Mouse (Mus musculus): ENCODE data around the gene Gstp3. TPM values are rescaled to one million over a fixed set of nuclear protein-coding genes. Genes with fewer than 3 reads are reported as not detected.
A peak's percentile ranks its signal among the peaks of the same experiment; 100 is the strongest.
"Not testable (repeated sequence)": the region's sequence is repeated elsewhere in the genome, so short reads cannot be mapped to it uniquely, and the experiment has no call there.

Gene Gstp3
- polyA plus RNA-seq, 1 experiment from 2014 or later, result 15.0 TPM

DNA sequence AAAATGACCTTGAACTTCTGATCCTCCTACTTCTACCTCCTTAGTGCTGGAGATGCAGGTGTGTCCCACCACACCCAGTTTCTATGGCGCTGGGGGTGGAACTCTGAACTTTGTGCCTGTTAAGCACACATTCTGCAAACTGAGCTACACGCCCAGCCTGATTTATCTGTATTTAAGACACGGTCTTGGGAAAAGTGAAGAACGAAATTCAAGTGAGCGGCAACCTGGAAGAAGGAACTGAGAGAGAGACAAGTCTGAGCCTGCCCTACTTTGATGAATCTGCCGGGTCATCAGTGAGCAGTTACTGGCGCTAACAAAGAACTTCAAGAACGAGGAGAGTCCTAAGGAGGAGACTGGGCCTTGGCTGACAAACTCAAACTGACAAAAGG, 12.5 kb downstream of the Gstp3 start:
- peaks cover 4% of the 10 kb centered on the region; the same call in 1 of the 2 replicates for H3K9me3 ChIP-seq (replicated peaks)
- H3K36me3 ChIP-seq, result no peaks in the 10 kb centered on the region
- H3K9ac ChIP-seq, result peak overlapping the region; percentile 51
- peaks cover 41% of the 10 kb centered on the region for H3K4me1 ChIP-seq
- no peaks in the 10 kb centered on the region for H3K27me3 ChIP-seq (replicated peaks)
- WGBS (ENCODE audit: insufficient replicate concordance), result 41% methylated on average over 8 of the region's 8 CpGs
- peak; percentile 80 for ATAC-seq
- peak overlapping the region; percentile 57 for H3K4me2 ChIP-seq
- peak overlapping the region; percentile 94 for H3K27ac ChIP-seq
- peak overlapping the region; percentile 18 for H3K4me3 ChIP-seq

DNA sequence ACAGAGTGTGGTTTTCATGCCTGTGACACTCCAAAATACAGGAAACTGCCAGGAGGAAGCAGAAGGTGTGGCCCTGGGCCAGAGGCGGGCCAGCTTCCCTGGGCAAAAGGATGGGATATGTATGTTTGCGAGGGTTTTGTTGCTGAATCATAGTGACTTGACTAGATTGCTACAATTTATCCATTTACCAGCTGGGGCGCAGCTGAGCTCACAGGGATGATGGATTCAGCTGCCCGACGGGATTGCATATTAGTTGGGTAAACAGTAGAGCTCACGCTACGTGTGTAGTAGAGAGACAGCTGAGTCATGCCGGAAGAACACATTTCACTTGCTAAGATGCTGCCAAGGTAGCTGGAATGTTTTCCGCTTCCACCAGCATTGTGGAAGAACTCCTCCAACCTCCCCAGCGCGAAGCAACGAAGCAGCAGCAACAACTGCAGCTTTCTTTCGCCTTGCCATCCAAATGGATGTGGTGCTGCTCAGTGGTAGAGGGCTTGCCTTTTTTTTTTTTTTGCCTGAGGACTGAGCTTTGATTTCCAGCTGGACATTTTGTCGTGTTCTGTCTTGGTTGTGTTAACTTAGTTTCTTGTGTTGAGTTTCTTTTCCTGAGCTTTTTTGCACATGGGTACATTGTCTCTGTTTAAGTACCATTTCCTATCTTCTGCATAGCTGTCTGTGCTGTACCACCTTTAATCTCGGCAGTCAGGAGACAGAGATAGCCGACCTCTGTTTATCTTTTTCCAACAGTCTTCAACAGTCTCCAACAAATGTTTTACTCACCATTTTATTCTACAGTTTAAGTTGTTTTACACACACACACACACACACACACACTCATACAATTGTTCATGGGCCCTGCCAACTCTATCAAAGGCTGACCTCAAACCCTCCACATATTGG, 13.2 kb downstream of the Gstp3 start, which contains the start of gene Gstp2:
Gstp2 (minus strand) TSS at position 58 of the 900 bp plus-strand sequence.
- Histone ChIP-seq H3K4me3 (peak within 1 kb of the TSS; percentile 18), H3K9me3 (replicated peaks) (peaks cover 3% of the 10 kb centered on the region; the same call in 1 of the 2 replicates), H3K4me2 (peak within 1 kb of the TSS; percentile 57), H3K27ac (peak within 1 kb of the TSS; percentile 94), H3K4me1 (peaks cover 42% of the 10 kb centered on the region), H3K36me3 (no peaks in the 10 kb centered on the region), H3K27me3 (replicated peaks) (no peaks in the 10 kb centered on the region), H3K9ac (peak within 1 kb of the TSS; percentile 51)
- WGBS (ENCODE audit: insufficient replicate concordance), result 50% methylated on average over 16 of the region's 16 CpGs
- ATAC-seq, result peak; percentile 79

DNA sequence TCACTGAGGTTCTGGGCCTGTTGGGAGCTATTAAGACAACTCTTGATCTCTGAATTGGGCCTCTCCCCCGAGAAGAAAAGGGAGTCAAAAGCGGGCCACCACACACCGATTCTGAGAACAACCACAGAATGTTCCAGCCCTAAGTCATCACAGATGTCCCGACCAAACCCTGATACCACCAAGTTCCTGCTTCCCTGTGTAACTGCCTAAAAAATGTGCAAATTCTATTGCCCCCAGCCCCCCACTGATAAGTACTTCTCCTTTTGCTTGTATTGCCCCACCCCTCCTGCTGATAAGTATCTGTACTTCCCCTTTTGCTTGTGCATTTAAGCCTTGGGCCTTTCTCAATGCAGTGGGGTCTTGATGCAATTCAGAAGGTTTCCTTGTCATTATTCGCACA, 15.3 kb downstream of the Gstp3 start:
- 45% methylated on average over 5 of the region's 5 CpGs for WGBS (ENCODE audit: insufficient replicate concordance)
- H3K4me2 ChIP-seq; H3K27me3 ChIP-seq (replicated peaks); H3K9ac ChIP-seq; H3K4me3 ChIP-seq; ATAC-seq; H3K36me3 ChIP-seq; H3K9me3 ChIP-seq (replicated peaks): not testable (repeated sequence)
- peak overlapping the region; percentile 57 for H3K27ac ChIP-seq
- H3K4me1 ChIP-seq, result peaks cover 42% of the 10 kb centered on the region

DNA sequence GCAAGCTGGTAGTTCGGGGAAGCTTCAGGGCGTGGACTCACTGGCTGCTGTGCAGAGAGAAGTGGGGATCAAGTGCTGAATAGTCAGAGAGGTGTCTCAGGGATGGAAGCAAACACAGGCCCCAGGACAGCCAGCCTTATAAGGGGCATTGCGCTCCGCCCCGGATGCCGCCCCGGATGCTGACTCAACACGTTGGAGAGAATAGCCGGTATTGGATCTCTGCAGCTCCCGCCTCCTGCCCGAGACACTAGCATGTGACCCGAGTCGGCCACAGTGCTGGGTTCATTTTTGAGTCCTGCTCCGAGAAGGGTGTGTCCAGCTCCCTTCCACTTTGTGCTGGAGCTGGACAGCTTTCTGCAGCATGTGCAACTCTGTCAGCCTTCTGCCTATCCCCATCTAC, 17.2 kb downstream of the Gstp3 start:
- Histone ChIP-seq H3K27ac (no peak overlapping the region), H3K4me1 (peaks cover 50% of the 10 kb centered on the region), H3K4me3 (no peak overlapping the region), H3K27me3 (replicated peaks) (no peaks in the 10 kb centered on the region), H3K9me3 (replicated peaks) (no peaks in the 10 kb centered on the region), H3K36me3 (no peaks in the 10 kb centered on the region), H3K4me2 (no peak overlapping the region), H3K9ac (no peak overlapping the region)
- no peak for ATAC-seq
- 67% methylated on average over 14 of the region's 14 CpGs for WGBS (ENCODE audit: insufficient replicate concordance)

DNA sequence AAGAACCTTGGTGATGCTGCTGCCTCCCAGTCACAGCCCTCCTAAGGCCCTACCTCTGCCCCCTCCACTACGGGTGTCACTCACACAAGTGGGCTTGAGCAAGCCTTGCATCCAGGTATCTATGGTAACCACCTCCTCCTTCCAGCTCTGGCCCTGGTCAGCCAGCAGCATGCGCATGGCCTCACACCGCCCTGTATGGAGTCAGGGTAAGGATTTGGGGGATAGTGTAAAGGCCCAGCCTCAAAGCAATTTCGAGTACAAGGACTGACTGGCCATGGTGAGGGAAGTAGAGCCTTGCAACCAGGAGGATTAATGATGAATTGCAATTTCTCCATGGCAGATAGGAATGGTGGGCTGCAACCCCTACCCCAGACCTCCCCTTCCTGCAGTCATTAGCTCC, 17.9 kb downstream of the Gstp3 start:
- not testable (repeated sequence) for H3K9me3 ChIP-seq (replicated peaks); H3K27ac ChIP-seq; ATAC-seq; H3K9ac ChIP-seq; H3K36me3 ChIP-seq; H3K27me3 ChIP-seq (replicated peaks); H3K4me2 ChIP-seq; H3K4me3 ChIP-seq
- peaks cover 47% of the 10 kb centered on the region for H3K4me1 ChIP-seq
- 73% methylated on average over 4 of the region's 4 CpGs for WGBS (ENCODE audit: insufficient replicate concordance)

DNA sequence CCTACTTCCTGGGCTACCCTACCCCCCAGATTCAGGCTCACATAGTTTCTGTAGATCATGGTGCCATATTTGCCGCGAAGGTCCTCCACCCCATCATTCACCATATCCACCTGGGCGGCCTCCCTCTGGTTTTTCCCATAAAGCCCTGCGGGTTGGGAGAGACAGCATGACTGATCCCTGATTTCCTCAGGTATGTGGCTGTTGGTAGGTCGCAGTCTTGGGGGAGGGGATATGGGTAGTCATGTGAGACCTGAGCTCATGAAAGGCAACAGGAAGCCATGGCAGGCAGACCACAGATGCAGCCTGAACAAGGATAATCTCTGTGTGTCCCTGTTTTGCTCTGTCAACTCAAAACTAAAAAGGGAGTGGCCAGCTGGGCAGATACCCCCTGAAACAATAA, 18.4 kb downstream of the Gstp3 start:
- peaks cover 47% of the 10 kb centered on the region for H3K4me1 ChIP-seq

DNA sequence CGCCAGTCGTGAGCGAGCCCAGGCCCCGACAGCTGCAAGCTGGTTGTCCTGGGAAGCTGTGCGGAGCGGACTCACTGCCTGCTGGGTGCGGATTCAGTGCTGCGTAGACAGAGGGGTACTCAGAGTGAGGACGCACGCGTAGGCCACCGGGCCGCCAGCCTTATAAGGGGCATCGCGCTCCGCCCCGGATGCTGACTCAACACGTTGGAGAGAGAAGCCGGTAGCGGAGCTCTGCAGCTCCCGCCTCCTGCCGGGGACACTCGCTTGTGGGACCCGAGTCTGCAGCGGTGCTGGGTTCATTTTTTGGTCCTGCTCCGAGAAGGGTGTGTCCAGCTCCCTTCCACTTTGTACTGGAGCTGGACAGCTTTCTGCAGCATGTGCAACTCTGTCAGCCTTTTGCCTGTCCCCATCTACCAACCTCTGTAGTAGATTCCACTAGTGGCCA, 21.6 kb downstream of the Gstp3 start, which contains the start of gene Gstp1:
Gstp1 (minus strand) TSS at position 198 of the 445 bp plus-strand sequence.
- H3K9me3 ChIP-seq (replicated peaks), result no peaks in the 10 kb centered on the region
- peak within 1 kb of the TSS; percentile 76 for H3K9ac ChIP-seq
- H3K27ac ChIP-seq, result peak within 1 kb of the TSS; percentile 74
- no peaks in the 10 kb centered on the region for H3K27me3 ChIP-seq (replicated peaks)
- H3K4me1 ChIP-seq, result peaks cover 31% of the 10 kb centered on the region
- under 1% methylated on average over 26 of the region's 26 CpGs for whole genome bisulfite sequencing (ENCODE audit: insufficient replicate concordance)
- peaks cover 10% of the 10 kb centered on the region for H3K36me3 ChIP-seq
- peak within 1 kb of the TSS; percentile 68 for H3K4me3 ChIP-seq
- peak; percentile 82 for ATAC-seq
- H3K4me2 ChIP-seq, result peak within 1 kb of the TSS; percentile 79

More for the DNA sequence above, 18.4 kb downstream of the Gstp3 start:
- H3K9ac ChIP-seq; H3K4me3 ChIP-seq; H3K4me2 ChIP-seq; H3K36me3 ChIP-seq; H3K9me3 ChIP-seq (replicated peaks); H3K27ac ChIP-seq; H3K27me3 ChIP-seq (replicated peaks); ATAC-seq: not testable (repeated sequence)
- WGBS (ENCODE audit: insufficient replicate concordance), result 79% methylated on average over 5 of the region's 5 CpGs

DNA sequence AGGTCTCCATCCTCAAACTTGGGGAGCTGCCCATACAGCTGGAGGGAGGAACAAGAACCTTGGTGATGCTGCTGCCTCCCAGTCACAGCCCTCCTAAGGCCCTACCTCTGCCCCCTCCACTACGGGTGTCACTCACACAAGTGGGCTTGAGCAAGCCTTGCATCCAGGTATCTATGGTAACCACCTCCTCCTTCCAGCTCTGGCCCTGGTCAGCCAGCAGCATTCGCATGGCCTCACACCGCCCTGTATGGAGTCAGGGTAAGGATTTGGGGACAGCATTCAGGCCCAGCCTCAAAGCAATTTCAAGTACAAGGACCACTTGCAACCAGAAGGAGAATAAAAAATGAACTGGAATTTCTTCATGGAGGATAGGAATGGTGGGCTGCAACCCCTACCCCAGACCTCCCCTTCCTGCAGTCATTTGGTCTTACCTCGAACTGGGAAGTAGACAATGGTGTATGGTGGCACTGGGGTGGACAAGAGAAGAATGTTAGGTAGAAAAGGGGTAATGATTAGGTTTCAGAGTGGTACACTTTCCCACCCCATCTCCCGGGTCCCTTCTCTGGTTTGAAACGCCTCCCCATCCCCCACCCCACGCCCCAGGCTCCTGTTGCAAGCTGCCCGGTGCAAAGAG, 22.1 kb downstream of the Gstp3 start:
- 23% methylated on average over 7 of the region's 8 CpGs for WGBS (ENCODE audit: insufficient replicate concordance)
- Histone ChIP-seq H3K9ac (peak overlapping the region; percentile 76), H3K4me2 (peak overlapping the region; percentile 79), H3K4me3 (peak overlapping the region; percentile 68), H3K27ac (peak overlapping the region; percentile 74), H3K4me1 (peaks cover 30% of the 10 kb centered on the region)
- H3K9me3 ChIP-seq (replicated peaks); H3K36me3 ChIP-seq; H3K27me3 ChIP-seq (replicated peaks): not testable (repeated sequence)
- peak; percentile 21 for ATAC-seq

DNA sequence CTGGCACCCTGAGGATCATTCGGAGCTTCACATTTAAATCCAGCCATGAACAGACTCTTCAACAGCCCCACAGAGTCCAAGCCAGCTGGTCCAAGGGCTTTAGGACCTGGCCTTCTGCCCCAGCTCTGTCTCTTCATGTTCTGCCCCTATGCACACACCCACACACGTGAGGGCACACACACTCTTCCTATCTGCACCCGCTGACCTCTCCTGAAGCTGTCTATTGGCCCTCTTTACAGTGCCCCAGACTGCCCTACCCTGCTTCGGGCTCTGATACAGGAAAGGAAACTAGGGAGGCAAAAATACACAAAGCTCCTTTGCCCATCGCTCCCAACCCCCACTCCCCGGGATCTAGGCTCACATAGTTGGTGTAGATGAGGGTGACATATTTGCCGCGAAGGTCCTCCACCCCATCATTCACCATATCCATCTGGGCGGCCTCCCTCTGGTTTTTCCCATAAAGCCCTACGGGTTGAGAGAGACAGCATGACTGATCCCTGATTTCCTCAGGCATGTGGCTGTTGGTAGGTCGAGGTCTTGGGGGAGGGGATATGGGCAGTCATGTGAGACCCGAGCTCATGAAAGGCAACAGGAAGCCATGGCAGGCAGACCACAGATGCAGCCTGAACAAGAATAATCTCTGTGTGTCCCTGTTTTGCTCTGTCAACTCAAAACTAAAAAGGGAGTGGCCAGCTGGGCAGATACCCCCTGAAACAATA, 22.9 kb downstream of the Gstp3 start:
- Histone ChIP-seq H3K36me3 (peaks cover 10% of the 10 kb centered on the region), H3K4me2 (peak overlapping the region; percentile 53), H3K27ac (peak overlapping the region; percentile 34), H3K9me3 (replicated peaks) (no peaks in the 10 kb centered on the region), H3K4me1 (peaks cover 25% of the 10 kb centered on the region), H3K9ac (peak overlapping the region; percentile 48), H3K27me3 (replicated peaks) (no peaks in the 10 kb centered on the region), H3K4me3 (peak overlapping the region; percentile 20)
- ATAC-seq, result no peak
- 59% methylated on average over 12 of the region's 12 CpGs for WGBS (ENCODE audit: insufficient replicate concordance)

DNA sequence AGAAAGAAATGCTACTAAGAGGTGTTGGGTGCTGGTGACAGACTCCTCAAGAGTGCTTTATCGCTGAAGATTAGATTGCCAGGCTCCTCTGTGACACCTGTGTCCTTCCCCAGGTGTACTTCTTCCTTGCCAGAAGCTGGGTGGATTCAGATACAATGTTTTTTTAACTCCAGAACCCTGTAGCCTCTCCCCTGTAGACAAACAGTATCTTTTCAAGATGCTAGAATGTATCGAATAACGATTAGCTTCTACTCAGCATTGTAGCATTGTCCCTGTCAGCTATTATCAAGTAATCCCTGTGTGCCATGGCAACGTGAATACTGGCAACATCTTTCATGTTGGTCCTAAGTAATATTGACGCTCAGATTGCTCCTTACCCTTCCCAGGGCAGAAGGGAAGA, 25.6 kb downstream of the Gstp3 start:
- 53% methylated on average over 5 of the region's 5 CpGs for WGBS (ENCODE audit: insufficient replicate concordance)
- Histone ChIP-seq H3K4me3 (no peak overlapping the region), H3K4me1 (peaks cover 27% of the 10 kb centered on the region), H3K36me3 (peaks cover 10% of the 10 kb centered on the region), H3K27ac (peak overlapping the region; percentile 41; the same call in 1 of the 2 replicates), H3K4me2 (no peak overlapping the region), H3K27me3 (replicated peaks) (no peaks in the 10 kb centered on the region), H3K9ac (no peak overlapping the region), H3K9me3 (replicated peaks) (no peaks in the 10 kb centered on the region)
- ATAC-seq, result no peak

DNA sequence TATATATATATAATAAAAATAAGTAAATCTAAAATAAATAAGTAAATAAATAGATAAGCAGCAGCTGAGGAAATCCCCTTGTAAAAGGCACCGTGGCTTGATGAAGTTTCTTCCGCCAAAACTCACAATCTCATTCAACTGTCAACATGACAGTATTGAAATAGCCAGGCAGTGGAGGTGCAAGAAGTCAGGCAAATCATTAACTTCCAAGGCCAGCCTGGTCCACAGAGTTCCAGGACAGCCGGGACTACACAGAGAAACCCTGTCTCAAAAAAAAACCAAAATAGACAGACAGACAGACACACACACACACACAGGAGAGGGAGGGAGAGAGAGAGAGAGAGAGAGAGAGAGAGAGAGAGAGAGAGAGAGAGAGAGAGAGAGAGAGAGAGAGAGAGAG, 26.1 kb downstream of the Gstp3 start:
- Histone ChIP-seq H3K4me2 (no peak overlapping the region), H3K27ac (peak overlapping the region; percentile 41; the same call in 1 of the 2 replicates), H3K36me3 (peaks cover 10% of the 10 kb centered on the region), H3K4me1 (peaks cover 24% of the 10 kb centered on the region), H3K4me3 (no peak overlapping the region), H3K9me3 (replicated peaks) (no peaks in the 10 kb centered on the region), H3K27me3 (replicated peaks) (no peaks in the 10 kb centered on the region), H3K9ac (no peak overlapping the region)
- no peak for ATAC-seq
- WGBS (ENCODE audit: insufficient replicate concordance), result 70% methylated on average over 3 of the region's 3 CpGs
